Mouse (Mus musculus) C2C12 (cell line): ENCODE measurements around the gene Prickle3. TPM values are rescaled to one million over a fixed set of nuclear protein-coding genes. Genes with fewer than 3 reads are reported as not detected.

Experiments
- H3K27me3 ChIP-seq: one replicate; pipeline ENCODE4 v1.6.1; 2011; ENCODE audit not compliant: control insufficient read depth, insufficient read depth, insufficient read length
- H3K36me3 ChIP-seq: one replicate; pipeline ENCODE4 v1.6.1; 2011; ENCODE audit not compliant: control insufficient read depth, insufficient read depth
- H3K4me3 ChIP-seq: one replicate; pipeline ENCODE4 v1.5.1; 2011; ENCODE audit warnings: mild to moderate bottlenecking, control low read depth; ENCODE audit not compliant: poor library complexity, insufficient read depth, severe bottlenecking
- H3K79me2 ChIP-seq: one replicate; pipeline ENCODE4 v1.6.1; 2011; ENCODE audit not compliant: control insufficient read depth, insufficient read depth
- H3K79me3 ChIP-seq: one replicate; pipeline ENCODE4 v1.6.1; 2011; ENCODE audit warnings: low read depth, control low read depth
- H3ac ChIP-seq: one replicate; pipeline ENCODE3; 2011; ENCODE audit warnings: low read depth; ENCODE audit not compliant: control insufficient read depth, insufficient read length
- CEBPB ChIP-seq: IDR thresholded peaks from one replicate; pipeline ENCODE4 v1.6.1; 2011; ENCODE audit warnings: low read depth, mild to moderate bottlenecking, control low read depth, moderate library complexity
- CTCF ChIP-seq: IDR thresholded peaks from one replicate; pipeline ENCODE4 v1.5.1; 2011; ENCODE audit not compliant: control insufficient read depth, insufficient read depth, insufficient read length
- FOSL1 ChIP-seq: IDR thresholded peaks from one replicate; pipeline ENCODE4 v1.8.0; 2011; ENCODE audit warnings: mild to moderate bottlenecking, low read length; ENCODE audit not compliant: poor library complexity, insufficient read depth, severe bottlenecking
- MAX ChIP-seq: IDR thresholded peaks from one replicate; pipeline ENCODE4 v1.6.1; 2011; ENCODE audit warnings: mild to moderate bottlenecking, control low read depth
- MYOD1 ChIP-seq: IDR thresholded peaks from one replicate; pipeline ENCODE4 v1.6.1; 2011; ENCODE audit warnings: low read depth; ENCODE audit not compliant: control insufficient read depth, insufficient read length
- MYOG ChIP-seq: IDR thresholded peaks from one replicate; pipeline ENCODE4 v1.6.1; 2011; ENCODE audit not compliant: control insufficient read depth, insufficient read length; ENCODE audit errors: extremely low read depth
- USF1 ChIP-seq: IDR thresholded peaks from one replicate; pipeline ENCODE4 v1.6.1; 2011; ENCODE audit warnings: low read depth, mild to moderate bottlenecking, control low read depth, moderate library complexity
- polyA plus RNA-seq: library from polyadenylated mRNA; unstranded; fragments of >200 nt; fragmentation: generic; extraction: Trizol; gene quantifications from one replicate; pipeline ENCODE4 v1.2.1, GENCODE M21; 2012; ENCODE audit warnings: missing spikeins

Gene Prickle3
- polyA plus RNA-seq, 1 experiment, result 3.0 TPM

DNA sequence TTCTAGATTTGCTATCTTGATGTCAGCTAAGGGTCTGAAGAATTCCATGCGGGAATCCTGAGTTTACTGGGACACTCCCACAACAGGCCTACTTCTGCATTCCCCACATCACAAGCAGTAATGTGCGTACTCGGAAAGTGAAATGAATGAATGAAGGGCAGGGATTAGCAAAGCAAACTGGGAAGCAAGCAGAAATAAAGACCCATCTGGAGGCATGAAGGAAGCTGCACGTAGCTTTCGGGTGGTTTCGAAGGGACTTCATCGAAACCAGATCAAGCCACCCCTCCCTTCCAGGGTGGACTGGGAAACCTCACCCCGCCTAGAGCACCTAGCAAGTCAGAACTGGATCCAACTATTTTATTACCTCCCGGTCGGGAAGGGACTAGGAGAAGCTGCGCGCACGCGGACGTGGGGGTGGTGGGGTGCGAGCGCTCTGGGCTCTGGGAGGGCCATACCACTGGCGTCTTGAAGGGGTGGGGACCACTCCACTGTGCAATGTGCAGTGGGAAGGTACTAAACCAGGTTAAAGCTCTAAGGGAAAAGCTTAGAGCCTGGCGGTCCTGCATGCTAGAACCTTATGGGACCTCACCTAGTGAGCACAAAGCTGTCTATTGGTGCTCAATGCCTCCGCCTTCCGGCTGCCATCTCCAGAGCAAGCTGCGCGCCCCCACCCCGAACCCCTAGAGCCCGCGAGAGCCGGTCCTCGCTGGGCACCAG, 17.4 kb downstream of the Prickle3 start:
- no peak overlapping the region for H3K4me3 ChIP-seq
- no peak overlapping the region for H3ac ChIP-seq
- H3K79me2 ChIP-seq, result peaks cover 23% of the 10 kb centered on the region
- H3K36me3 ChIP-seq, result peaks cover 7% of the 10 kb centered on the region
- no peak for TF ChIP-seq FOSL1
- no peak for TF ChIP-seq MYOG
- no peak for TF ChIP-seq MAX
- TF ChIP-seq CEBPB, result no peak
- TF ChIP-seq CTCF, result no peak
- no peak for TF ChIP-seq MYOD1
- no peak for TF ChIP-seq USF1
- H3K79me3 ChIP-seq, result peaks cover 13% of the 10 kb centered on the region
- no peaks in the 10 kb centered on the region for H3K27me3 ChIP-seq

DNA sequence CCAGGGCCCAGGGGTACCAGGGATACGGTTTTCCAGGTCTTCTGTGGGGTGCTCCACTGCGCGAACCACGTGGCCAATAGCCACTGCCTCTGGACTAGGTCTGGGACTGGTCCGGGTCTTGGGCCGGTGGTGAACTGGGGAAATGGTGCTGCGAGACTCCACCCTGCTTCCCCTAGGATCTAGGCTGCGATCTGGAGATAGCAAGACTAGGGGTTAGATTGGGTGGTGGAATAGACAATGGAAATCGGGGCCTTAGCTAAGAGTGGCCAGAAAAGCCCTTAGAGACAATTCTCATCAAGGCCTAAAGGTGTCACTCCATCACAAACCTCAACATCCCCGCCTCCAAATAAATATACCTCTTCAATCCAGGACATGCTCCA, 17.9 kb downstream of the Prickle3 start:
- H3K27me3 ChIP-seq, result no peaks in the 10 kb centered on the region
- H3K4me3 ChIP-seq, result no peak overlapping the region

DNA sequence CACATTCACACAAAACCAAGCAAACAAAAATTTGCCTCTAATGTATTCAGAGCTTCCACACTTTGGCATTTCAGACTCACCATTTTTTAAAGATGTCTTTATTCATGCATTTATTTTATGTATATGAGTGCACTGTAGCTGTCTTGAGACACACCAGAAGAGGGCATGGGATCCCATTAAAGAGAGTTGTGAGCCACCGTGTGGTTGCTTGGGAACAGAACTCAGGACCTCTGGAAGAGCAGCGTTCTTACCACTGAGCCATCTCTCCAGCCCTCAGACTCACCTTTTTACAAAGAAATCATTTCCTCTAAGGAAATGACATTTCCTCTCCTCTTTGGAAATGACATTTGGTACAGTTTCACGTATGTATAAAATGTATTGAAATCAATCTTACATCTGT, 21.9 kb downstream of the Prickle3 start:
- no peak overlapping the region for H3K4me3 ChIP-seq
- TF ChIP-seq CTCF (no peak), FOSL1 (no peak), MYOD1 (no peak), MAX (no peak), CEBPB (no peak), MYOG (no peak), USF1 (no peak)
- H3K27me3 ChIP-seq, result no peaks in the 10 kb centered on the region
- no peaks in the 10 kb centered on the region for H3K79me2 ChIP-seq
- H3K79me3 ChIP-seq, result no peaks in the 10 kb centered on the region
- H3ac ChIP-seq, result no peak overlapping the region
- no peaks in the 10 kb centered on the region for H3K36me3 ChIP-seq

More for the DNA sequence above, 17.9 kb downstream of the Prickle3 start:
- Histone ChIP-seq H3K79me2 (peaks cover 17% of the 10 kb centered on the region), H3K79me3 (peaks cover 8% of the 10 kb centered on the region), H3K36me3 (peaks cover 2% of the 10 kb centered on the region), H3ac (no peak overlapping the region)
- no peak for TF ChIP-seq MYOD1
- TF ChIP-seq FOSL1, result no peak
- no peak for TF ChIP-seq MAX
- no peak for TF ChIP-seq CEBPB
- TF ChIP-seq USF1, result no peak
- TF ChIP-seq CTCF, result no peak
- TF ChIP-seq MYOG, result no peak

DNA sequence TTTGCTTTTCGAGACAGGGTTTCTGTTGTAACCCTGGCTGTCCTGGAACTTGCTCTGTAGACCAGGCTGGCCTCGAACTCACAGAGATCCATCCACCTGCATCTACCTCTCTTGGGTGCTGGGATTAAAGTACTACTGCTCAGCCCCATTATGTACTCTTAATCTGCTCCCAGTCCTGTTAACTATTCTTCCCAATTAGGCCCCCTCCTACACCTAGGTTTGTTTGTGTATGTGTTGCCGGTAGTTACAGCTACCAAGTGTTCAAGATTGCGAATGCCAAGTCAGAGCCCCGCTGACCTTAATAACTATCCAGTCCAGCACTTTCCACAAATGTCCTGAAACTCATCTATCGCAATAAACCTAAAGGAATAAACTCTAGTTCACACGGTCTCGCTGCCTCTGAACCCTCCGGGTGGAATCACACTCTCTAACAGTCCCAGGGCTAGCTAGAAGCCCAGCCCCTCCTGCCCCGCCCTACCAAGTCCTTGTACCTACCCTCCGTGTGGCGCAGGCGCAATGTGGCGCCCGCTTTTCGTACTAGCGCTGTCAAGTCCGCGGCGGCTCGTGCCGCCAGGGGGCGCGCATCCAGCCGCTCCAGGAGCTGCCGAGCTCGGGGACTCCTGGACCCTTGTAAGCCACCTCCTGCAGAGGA, 22.5 kb downstream of the Prickle3 start:
- TF ChIP-seq MYOG (no peak), CTCF (peak; percentile 76)
- no peaks in the 10 kb centered on the region for H3K79me2 ChIP-seq
- H3K27me3 ChIP-seq, result no peaks in the 10 kb centered on the region
- peak overlapping the region; percentile 12 for H3ac ChIP-seq
- H3K79me3 ChIP-seq, result no peaks in the 10 kb centered on the region
- H3K36me3 ChIP-seq, result no peaks in the 10 kb centered on the region
- no peak overlapping the region for H3K4me3 ChIP-seq

GRCm38 (mm10) chrX:7680057-7680412, 23.0 kb downstream of the Prickle3 start:
- H3K4me3 ChIP-seq, result peak overlapping the region; percentile 11
- no peaks in the 10 kb centered on the region for H3K36me3 ChIP-seq
- TF ChIP-seq MYOD1, result no peak
- no peak for TF ChIP-seq FOSL1
- no peak overlapping the region for H3ac ChIP-seq
- no peaks in the 10 kb centered on the region for H3K79me3 ChIP-seq
- H3K27me3 ChIP-seq, result no peaks in the 10 kb centered on the region
- H3K79me2 ChIP-seq, result no peaks in the 10 kb centered on the region

DNA sequence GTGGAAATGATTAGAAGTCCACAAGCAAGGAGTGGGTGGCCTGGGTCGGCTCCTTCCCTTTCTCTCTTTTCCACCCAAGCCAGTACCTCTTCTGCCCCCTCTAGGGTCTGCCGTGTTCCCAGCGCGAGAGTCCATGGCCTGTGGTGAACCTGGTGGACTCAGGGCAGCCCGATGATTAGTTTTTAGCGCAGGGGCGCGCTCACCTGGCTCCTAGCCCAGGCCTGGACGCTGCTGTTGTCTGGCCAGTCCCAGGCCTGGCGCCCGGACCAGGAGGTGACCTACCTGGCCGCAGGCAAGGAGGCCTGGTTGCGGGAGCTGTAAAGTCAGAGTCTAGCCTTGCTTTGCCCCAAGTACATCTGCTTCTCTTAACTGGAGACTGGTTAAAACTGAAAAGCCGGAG, 23.8 kb downstream of the Prickle3 start, which contains the start of gene Magix:
Gene Magix (minus strand): TSS at position 388 of the 400 bp plus-strand sequence.
- H3K79me3 ChIP-seq, result no peaks in the 10 kb centered on the region
- H3ac ChIP-seq, result no peak within 1 kb of the TSS
- TF ChIP-seq MYOG (no peak), CEBPB (no peak), MYOD1 (no peak), USF1 (no peak), CTCF (no peak), MAX (no peak), FOSL1 (no peak)
- H3K4me3 ChIP-seq, result peak within 1 kb of the TSS; percentile 11
- H3K27me3 ChIP-seq, result no peaks in the 10 kb centered on the region
- no peaks in the 10 kb centered on the region for H3K79me2 ChIP-seq
- H3K36me3 ChIP-seq, result no peaks in the 10 kb centered on the region
